Mouse (Mus musculus): Measurements from ENCODE around the gene Gmnn.
A peak's percentile ranks its signal among the peaks of the same experiment; 100 is the strongest.

Gmnn gene

DNA sequence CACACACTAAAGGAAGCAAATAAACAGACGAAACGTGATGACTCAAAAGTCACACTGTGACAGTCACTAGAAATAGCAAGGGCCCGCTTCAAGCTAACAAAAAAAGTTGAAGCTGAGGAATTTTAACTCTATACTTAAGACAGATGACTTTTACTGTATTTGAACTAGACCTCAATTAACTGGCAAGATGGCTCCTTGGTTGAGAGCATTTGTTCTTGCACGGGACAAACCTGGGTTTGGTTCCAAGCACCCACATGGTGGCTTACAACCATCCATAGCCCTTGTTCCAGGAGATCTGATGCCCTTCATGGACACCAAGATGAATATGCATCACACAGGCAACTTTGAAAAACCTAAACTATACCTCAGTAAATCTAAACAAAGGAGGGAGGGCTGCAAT is 531 bp upstream of the Gmnn start:
- DNase-seq (ENCODE audit: low spot score in 2 of 2), result no peak

GRCm38 (mm10) chr13:24761083-24761402 is 680 bp downstream of the Gmnn start:
- DNase-seq (ENCODE audit: low spot score in 2 of 2), result no peak

- DNase-seq (ENCODE audit: low spot score in 2 of 2), result no peak
Measured at GRCm38 (mm10) chr13:24760351-24760870, 1.3 kb downstream of the Gmnn start.

GRCm38 (mm10) chr13:24759451-24759850 is 2.3 kb downstream of the Gmnn start:
- DNase-seq (ENCODE audit: low spot score in 2 of 2), result no peak

DNA sequence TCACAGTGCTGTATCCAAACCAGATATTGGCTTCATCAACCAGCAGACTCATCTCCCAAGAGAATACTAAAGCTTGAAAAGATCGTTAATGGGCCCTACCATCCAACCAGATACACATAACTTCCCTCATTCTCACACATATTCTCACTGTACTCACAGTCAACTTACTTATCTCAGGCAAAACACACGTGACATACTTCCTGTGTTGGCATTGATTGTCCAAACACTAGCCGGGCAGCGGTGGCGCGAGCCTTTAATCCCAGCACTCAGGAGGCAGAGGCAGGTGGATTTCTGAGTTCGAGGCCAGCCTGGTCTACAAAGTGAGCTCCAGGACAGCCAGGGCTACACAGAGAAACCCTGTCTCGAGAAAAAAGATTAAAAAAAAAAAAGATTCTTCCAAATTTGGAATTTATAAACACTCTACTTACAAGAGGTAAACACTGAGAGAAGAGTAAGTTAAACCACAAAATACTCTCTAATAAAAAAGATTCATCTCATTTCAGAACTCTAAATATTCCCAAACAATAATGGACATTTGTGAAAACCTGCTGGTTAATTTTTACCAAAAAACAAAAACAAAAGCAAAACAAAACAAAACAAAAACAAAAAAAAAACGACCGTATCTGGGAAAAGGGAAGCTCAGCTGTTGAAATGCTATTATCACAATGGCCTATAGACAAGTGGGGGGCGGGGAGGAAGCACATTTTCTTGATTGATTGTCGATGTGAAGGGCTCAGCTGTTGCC is 3.7 kb downstream of the Gmnn start:
- no peak for DNase-seq (ENCODE audit: low spot score in 2 of 2)

DNA sequence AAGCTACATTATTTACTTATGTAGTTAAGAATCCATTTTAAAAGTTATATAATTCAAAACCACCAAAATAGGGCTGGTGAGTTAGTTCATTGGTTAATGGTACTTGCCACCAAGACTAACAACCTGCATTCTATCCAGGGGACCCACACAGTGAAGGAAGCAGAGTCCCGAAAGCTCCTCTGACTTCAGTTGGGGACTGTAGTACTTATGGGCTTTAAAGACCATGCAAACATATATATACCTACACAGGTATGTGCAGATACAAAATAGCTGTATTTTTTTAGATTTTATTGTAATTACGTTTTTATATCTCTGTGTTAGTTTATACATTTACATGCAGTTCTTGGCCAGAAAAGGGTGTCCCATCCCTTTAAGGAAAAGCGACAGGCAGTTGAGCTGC is 5.0 kb downstream of the Gmnn start:
- DNase-seq (ENCODE audit: low spot score in 2 of 2), result no peak

DNA sequence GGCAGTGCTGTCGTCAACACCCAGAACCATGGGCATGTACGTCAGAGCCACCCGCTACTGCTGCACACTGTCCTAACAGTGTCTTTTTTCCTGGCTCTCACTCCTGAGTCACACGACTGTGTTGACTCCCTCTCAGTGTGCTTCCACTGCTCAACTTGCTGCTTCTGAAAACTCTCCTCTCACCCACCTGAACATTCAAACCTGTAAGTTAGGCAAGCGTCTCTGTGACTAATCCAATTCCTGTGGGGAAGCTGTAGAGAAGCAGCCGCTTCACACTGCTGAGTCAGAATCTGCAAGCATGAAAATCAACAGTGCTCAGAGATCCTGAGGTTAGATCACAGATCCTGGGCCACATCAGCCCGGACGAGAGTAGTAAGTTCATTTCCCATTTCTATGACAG is 10.3 kb downstream of the Gmnn start:
- no peak for DNase-seq (ENCODE audit: low spot score in 2 of 2)

GRCm38 (mm10) chr13:24750807-24751206 is 10.9 kb downstream of the Gmnn start:
- DNase-seq (ENCODE audit: low spot score in 2 of 2), result no peak

DNA sequence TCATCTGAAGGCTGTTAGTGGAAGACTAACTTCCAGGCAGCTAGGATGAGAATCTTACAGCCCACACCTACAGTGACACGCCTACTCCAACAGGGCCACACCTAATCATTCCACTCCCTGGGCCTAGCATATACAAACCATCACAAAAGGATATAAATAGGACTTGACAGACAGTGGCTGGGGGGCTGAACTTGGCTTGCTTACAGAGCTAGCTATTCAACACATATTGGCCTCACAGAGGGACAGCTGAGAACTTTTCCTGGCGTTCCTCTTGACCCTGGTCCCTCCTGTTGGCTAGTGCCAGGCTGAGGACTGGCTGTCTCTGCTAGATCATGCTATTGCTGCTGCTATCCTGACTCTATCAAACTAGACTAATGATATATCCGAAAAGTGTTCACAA is 13.9 kb downstream of the Gmnn start:
- no peak for DNase-seq (ENCODE audit: low spot score in 2 of 2)

DNA sequence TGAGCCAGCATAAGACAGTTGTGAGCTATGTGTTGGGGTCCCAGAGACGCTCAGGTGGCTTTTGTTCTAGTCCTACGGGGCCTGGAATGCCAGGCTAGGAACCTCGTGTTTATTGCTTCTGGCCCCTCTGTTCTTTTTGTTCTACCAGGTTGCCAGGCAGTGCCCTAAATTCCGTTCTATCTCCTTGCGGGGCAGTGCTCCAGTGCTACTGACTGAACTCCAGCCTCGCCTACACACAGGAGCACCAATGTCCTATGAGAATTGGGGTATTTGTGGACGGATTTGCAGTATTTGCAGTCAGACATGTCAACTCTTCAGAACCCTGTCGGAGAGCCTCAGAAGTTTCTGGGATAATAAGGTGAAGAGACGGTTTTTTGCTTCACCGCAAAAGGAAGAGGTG is 20.7 kb downstream of the Gmnn start, which contains the start of gene Armh2:
Armh2 (plus strand) TSS at position 205 of the 400 bp plus-strand sequence.
- DNase-seq (ENCODE audit: low spot score in 2 of 2), result no peak

- no peak for DNase-seq (ENCODE audit: low spot score in 2 of 2)
Measured at GRCm38 (mm10) chr13:24735608-24736131, 26.1 kb downstream of the Gmnn start.

DNA sequence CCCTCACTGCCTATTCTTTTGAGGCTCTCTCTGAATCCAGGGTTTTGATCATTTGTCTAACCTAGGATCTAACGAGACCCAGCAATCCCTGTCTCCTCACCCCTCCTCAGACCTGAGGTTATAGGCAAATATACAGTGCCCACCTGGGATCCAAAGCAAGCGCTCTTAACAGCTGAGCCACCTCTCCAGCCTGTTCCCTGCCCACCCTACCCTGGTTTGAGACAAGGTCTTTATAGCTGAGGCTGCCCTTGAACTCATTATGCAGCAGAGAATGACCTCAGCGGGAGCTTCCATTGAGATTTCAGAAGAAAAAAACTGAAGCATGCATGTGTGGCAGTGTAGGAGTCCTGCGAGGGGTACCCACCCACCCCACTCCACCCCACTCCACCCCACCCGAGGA is 27.2 kb downstream of the Gmnn start:
- no peak for DNase-seq (ENCODE audit: low spot score in 2 of 2)

DNA sequence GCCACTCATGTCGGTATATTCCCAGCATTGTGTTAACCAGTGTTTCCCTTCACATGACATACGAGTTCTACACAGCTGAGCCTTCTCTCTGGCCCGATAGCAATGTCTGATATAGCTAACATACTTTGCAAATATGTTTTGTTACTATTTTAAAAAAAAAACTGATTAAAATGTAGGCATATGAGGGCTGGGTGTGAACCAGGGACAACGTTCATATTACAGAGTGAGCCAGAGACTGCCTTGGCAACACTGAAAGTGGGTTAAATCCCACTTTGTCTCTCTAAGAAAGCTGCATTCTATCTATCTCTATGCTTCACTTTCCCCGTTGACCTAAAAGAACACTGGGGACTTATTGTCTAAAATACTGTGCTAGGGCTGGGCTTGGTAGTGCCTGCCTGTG is 32.6 kb downstream of the Gmnn start:
- no peak for DNase-seq (ENCODE audit: low spot score in 2 of 2)

DNA sequence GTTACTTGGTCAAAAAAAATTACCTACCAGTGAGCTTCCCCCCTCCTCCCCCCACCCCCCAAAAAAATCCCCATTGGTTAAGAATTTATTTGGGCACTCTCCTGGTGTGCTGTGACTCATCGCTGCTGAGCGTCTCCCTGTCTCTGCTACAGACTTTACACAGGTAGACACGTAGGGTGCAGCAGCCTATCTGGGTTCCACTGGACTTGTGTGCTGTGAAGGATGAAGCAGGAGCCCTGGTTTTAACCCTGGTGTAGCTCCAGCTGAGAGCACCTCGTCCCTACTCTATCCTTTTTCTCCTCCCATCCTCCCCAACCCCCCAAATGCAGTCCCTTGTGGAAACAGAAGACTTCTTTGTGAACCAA is 37.3 kb downstream of the Gmnn start:
- no peak for DNase-seq (ENCODE audit: low spot score in 2 of 2)

DNA sequence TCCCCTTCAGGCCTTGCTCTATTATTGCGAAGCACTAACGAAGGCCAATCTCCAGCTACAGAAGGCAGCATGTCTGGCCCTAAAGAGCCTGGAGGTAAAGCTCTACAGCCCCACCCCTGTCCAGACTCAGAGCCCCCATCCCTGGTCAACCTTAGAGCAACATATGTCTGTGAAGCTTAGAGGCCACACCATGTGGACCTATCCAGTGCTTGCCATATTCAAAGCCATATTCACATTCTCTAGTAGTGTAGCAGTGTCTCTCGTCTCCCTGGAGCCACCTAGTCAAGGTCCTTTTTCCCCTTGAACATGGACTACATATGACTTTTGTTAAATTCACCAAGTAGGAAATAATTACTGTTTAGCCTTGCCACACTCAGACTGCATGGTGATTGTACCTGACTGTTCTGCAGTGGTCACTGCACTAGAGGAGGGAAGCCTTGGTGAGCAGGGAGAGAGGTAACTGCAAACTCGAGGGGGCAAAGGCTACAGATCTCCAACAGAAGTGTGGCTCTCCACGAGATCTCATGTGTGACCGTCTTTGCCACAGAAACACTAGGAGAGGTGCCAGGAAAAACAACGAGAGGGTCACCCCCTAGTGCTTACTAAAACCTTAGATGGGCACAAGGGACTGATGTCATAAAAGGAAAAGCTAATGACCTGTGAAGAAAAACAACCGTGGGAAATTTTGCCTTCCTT is 37.9 kb downstream of the Gmnn start:
- DNase-seq (ENCODE audit: low spot score in 2 of 2), result no peak

GRCm38 (mm10) chr13:24721502-24721901 is 40.2 kb downstream of the Gmnn start:
- no peak for DNase-seq (ENCODE audit: low spot score in 2 of 2)

DNA sequence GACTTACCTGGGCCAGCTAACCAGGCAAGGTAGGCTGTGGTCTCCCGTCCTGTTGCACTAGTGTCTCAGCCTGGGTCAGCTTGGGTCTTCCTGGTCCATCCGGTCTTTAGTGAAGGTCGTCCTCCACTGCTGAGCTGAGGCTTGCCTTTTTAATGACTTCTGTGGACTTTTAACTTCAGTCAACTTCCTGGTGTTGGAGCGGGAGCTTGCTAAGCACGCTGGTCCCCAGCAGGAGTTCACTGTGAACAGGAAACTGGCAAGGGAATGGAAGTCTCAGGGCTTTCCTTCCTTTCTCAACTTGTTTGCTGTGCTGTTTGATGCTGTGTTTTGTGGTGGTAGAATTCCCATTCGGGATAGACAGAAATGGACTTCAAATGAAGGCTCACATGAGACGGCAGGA is 44.0 kb downstream of the Gmnn start:
- no peak for DNase-seq (ENCODE audit: low spot score in 2 of 2)

GRCm38 (mm10) chr13:24716441-24716840 is 45.3 kb downstream of the Gmnn start:
- DNase-seq (ENCODE audit: low spot score in 2 of 2), result no peak

DNA sequence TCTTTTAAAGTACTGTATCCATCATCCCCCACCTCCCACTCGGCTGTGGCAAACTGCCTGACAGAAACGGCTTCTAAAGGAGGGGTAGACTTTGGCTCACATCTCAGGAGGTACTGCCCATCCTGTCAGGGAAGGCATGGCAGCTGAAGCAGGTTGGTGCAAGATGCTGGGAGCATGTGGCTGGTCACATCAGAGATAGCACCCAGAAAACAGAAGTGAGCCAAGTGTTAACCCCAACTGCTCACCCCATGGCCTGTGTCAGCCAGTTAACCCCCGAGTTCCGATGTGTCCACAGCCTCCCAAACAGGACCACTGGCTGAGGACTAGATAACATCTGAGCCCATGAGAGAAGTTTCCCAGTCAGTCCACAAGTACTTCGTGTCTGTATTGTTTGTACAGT is 46.1 kb downstream of the Gmnn start:
- no peak for DNase-seq (ENCODE audit: low spot score in 2 of 2)

DNA sequence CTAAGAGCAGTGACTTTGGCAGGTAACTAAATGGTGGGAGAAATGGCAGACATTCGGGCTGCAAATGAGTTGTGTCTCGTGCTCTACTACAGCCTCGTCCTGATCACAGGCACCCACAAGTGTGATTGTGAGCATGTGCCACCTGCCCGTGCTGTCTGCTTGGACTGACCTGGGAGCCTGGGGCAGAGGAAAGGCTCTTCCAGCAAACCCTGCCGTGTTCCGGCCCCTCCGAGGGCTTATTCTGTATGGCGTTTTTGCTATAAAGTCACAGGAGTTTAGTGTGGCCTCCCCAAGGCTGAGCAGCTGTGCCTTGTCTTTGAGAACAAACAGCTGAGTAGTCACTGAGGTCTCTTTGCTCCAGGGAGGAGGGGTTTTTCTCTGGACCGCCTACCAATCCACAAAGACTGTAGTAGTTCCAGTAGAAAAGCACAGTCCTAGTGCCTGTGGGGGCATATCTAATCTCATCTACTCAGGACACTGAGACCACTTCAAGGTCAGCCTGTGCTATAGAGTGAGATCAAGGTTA is 47.3 kb downstream of the Gmnn start:
- no peak for DNase-seq (ENCODE audit: low spot score in 2 of 2)

- DNase-seq (ENCODE audit: low spot score in 2 of 2), result peak; percentile 76 to 91
Measured at GRCm38 (mm10) chr13:24713434-24714000, 48.2 kb downstream of the Gmnn start.

GRCm38 (mm10) chr13:24712581-24713130 is 49.1 kb downstream of the Gmnn start:
- no peak for DNase-seq (ENCODE audit: low spot score in 2 of 2)

Data from spleen, postnatal 4 days (tissue).